Mouse (Mus musculus) bone marrow macrophage, adult 2 months (primary cell): Measurements from ENCODE around the gene Rffl. TPM values are rescaled to one million over a fixed set of nuclear protein-coding genes. Genes with fewer than 3 reads are reported as not detected.

Experiments used
- H3K27ac ChIP-seq: 2 replicates; pipeline ENCODE4 v1.5.1; 2012; ENCODE audit warnings: low read depth, low read length; ENCODE audit not compliant: insufficient read depth
- H3K4me1 ChIP-seq: 2 replicates; pipeline ENCODE4 v1.6.1; 2012; ENCODE audit warnings: low read length; ENCODE audit not compliant: control insufficient read depth, insufficient read depth
- H3K4me3 ChIP-seq: 2 replicates; pipeline ENCODE4 v1.5.1; 2012; ENCODE audit warnings: mild to moderate bottlenecking, low read length, moderate library complexity; ENCODE audit not compliant: insufficient read depth
- CTCF ChIP-seq: IDR thresholded peaks from 2 replicates; pipeline ENCODE4 v1.5.1; 2012; ENCODE audit warnings: low read depth, mild to moderate bottlenecking, low read length, moderate library complexity
- POLR2A ChIP-seq: IDR thresholded peaks from 2 replicates; pipeline ENCODE4 v1.6.1; 2012; ENCODE audit warnings: mild to moderate bottlenecking, low read depth, low read length, borderline replicate concordance
- polyA plus RNA-seq: library from polyadenylated mRNA; stranded (reverse); fragments of >200 nt; gene quantifications from 2 replicates; pipeline ENCODE4 v1.2.4, GENCODE M21; 2012; ENCODE audit not compliant: missing spikeins, insufficient read depth, insufficient read length

Rffl gene
- polyA plus RNA-seq, 1 experiment = 12.7 TPM

DNA sequence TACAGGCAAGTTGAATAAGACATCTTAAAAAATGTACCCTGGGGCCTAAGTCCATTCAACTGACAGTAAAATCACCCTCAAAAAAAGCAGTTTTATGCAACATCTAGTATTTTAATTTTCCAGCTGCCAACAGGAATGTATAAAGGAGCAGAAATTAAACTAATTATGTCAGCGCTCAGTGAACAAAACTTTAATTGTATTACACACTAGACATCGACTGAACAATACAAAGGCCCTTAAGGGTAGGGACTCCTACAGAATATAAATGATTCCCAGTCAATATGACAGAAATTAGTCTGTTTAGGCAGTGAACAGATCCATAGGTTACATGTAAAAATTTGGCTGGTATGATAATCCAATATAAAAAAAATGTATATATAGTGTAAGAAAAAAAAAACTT lies 8.0 kb downstream of the Rffl start:
- no peak for TF ChIP-seq CTCF
- no peak overlapping the region for H3K27ac ChIP-seq
- H3K4me1 ChIP-seq = peaks cover 18% of the 10 kb centered on the region
- H3K4me3 ChIP-seq = no peak overlapping the region

GRCm38 (mm10) chr11:82862638-82863037 lies 8.4 kb downstream of the Rffl start:
- H3K4me1 ChIP-seq = peaks cover 15% of the 10 kb centered on the region
- no peak overlapping the region for H3K4me3 ChIP-seq
- no peak for TF ChIP-seq CTCF
- TF ChIP-seq POLR2A = no peak
- no peak overlapping the region for H3K27ac ChIP-seq

- Histone ChIP-seq H3K4me3 (no peak overlapping the region), H3K27ac (no peak overlapping the region), H3K4me1 (peaks cover 6% of the 10 kb centered on the region)
- no peak for TF ChIP-seq POLR2A
- no peak for TF ChIP-seq CTCF
Measured at GRCm38 (mm10) chr11:82861558-82861957, 9.5 kb downstream of the Rffl start.

GRCm38 (mm10) chr11:82860759-82861158 lies 10.3 kb downstream of the Rffl start:
- TF ChIP-seq POLR2A (no peak), CTCF (no peak)
- Histone ChIP-seq H3K4me3 (no peak overlapping the region), H3K4me1 (no peaks in the 10 kb centered on the region), H3K27ac (no peak overlapping the region)

GRCm38 (mm10) chr11:82857307-82857848 lies 13.6 kb downstream of the Rffl start:
- TF ChIP-seq CTCF (no peak), POLR2A (no peak)
- Histone ChIP-seq H3K4me1 (no peaks in the 10 kb centered on the region), H3K4me3 (no peak overlapping the region), H3K27ac (no peak overlapping the region)

DNA sequence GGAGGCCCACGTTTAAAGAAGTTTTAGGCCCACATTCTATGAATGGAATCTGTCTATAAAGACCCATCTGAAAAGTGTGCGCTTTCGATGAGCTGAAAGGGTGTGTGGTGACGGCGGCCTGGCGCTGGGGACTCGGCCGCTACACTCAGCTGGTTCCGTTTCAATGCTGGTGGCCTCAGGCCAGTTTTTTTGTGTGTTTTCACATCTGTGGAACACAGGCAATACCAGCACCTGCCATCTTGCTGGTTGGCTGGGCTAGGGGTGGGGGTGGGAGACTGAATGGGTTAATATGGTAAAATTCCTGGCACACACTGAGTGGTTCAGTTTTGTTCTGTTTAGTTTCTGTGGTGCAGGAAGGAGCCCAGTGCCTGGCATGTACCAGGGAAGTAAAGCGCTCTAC lies 15.0 kb downstream of the Rffl start:
- no peaks in the 10 kb centered on the region for H3K4me1 ChIP-seq
- no peak for TF ChIP-seq CTCF
- no peak for TF ChIP-seq POLR2A
- no peak overlapping the region for H3K27ac ChIP-seq
- no peak overlapping the region for H3K4me3 ChIP-seq

- TF ChIP-seq POLR2A (no peak), CTCF (no peak)
- H3K4me3 ChIP-seq = no peak overlapping the region
- no peaks in the 10 kb centered on the region for H3K4me1 ChIP-seq
- H3K27ac ChIP-seq = no peak overlapping the region
Measured at GRCm38 (mm10) chr11:82855327-82855973, 15.6 kb downstream of the Rffl start.

GRCm38 (mm10) chr11:82854111-82854510 lies 16.9 kb downstream of the Rffl start:
- no peak for TF ChIP-seq POLR2A
- TF ChIP-seq CTCF = no peak
- Histone ChIP-seq H3K4me1 (no peaks in the 10 kb centered on the region), H3K4me3 (no peak overlapping the region), H3K27ac (no peak overlapping the region)

DNA sequence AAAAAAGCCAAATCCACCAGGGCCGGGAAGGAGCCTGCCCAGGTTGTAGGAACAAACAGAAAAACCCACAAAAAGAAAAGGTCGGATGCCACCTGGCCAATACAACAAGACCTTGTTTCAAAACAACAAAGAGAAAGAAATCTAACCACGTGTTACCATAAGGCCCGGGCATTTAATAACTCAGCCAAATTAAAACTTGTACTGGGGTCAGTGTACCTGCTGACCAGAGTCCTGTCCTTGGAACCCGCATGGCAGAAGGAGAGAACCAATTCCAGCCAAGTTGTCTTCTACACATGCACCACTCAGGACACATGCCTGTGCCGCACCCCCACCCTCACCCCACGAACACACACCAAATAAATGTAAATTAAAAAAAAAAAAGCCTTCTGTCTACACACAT lies 18.1 kb downstream of the Rffl start:
- Histone ChIP-seq H3K27ac (no peak overlapping the region), H3K4me3 (no peak overlapping the region), H3K4me1 (no peaks in the 10 kb centered on the region)
- TF ChIP-seq CTCF = no peak
- no peak for TF ChIP-seq POLR2A

GRCm38 (mm10) chr11:82852540-82852939 lies 18.5 kb downstream of the Rffl start:
- no peaks in the 10 kb centered on the region for H3K4me1 ChIP-seq
- no peak overlapping the region for H3K4me3 ChIP-seq
- no peak for TF ChIP-seq POLR2A
- TF ChIP-seq CTCF = no peak
- no peak overlapping the region for H3K27ac ChIP-seq

GRCm38 (mm10) chr11:82852115-82852514 lies 18.9 kb downstream of the Rffl start:
- Histone ChIP-seq H3K4me3 (no peak overlapping the region), H3K27ac (no peak overlapping the region), H3K4me1 (no peaks in the 10 kb centered on the region)
- TF ChIP-seq CTCF = no peak
- no peak for TF ChIP-seq POLR2A
